Mouse (Mus musculus) layer of hippocampus, adult 8-10 months (tissue): ENCODE data around the gene Nptx2. TPM values are rescaled to one million over a fixed set of nuclear protein-coding genes. Genes with fewer than 3 reads are reported as not detected.
A peak's percentile ranks its signal among the peaks of the same experiment; 100 is the strongest.

Experiments
- DNase-seq, 2 experiments: peaks; one replicate each; pipeline ENCODE4 v3.0.0; 2022; ENCODE audit warnings: low spot score in 2 of 2
- total RNA-seq, 4 experiments: library from RNA; stranded (reverse); gene quantifications; 2 replicates each; pipeline ENCODE4 v1.2.4; 2022

Gene Nptx2
- total RNA-seq, 4 experiments from 2014 or later = 25.5 to 34.3 (median 31.0) TPM

- no peak for DNase-seq
These were observed 20.0 kb downstream of the Nptx2 start for GRCm38 (mm10) chr5:144565739-144566138.

GRCm38 (mm10) chr5:144585100-144585499 is 39.4 kb downstream of the Nptx2 start:
- DNase-seq = peak in 1 of 2 experiments; percentile 5

GRCm38 (mm10) chr5:144591248-144591880 is 45.7 kb downstream of the Nptx2 start:
- DNase-seq = no peak

- DNase-seq = peak; percentile 28 to 30
These were observed 49.1 kb downstream of the Nptx2 start for GRCm38 (mm10) chr5:144594796-144595195.

Other genes starting within 250 kb of the Nptx2 start
- gene Baiap2l1, start 187.8 kb upstream of the Nptx2 start, total RNA-seq = 1 to 10 TPM in 2 of 4 experiments, under 1 TPM in 2; 0.61 to 1.3 (median 0.89) TPM
- gene Tmem130, start 215.9 kb downstream of the Nptx2 start, total RNA-seq = 100 to 1,000 TPM; 124 to 160 (median 141) TPM
- gene Trrap, start 221.8 kb downstream of the Nptx2 start, total RNA-seq = 100 to 1,000 TPM; 144 to 177 (median 152) TPM